Mouse (Mus musculus) CH12.LX (cell line): ENCODE data around the gene Cebpb. TPM values are rescaled to one million over a fixed set of nuclear protein-coding genes. Genes with fewer than 3 reads are reported as not detected.

Experiments used
- DNase-seq: peaks from one replicate; pipeline ENCODE4 v3.0.0-alpha.2; 2013; ENCODE audit errors: extremely low read depth
- H3K27ac ChIP-seq: 2 replicates; pipeline ENCODE4 v1.5.1; 2012; ENCODE audit warnings: low read depth, mild to moderate bottlenecking, control low read depth, moderate library complexity; ENCODE audit not compliant: insufficient read depth
- H3K27me3 ChIP-seq: replicated peaks from 2 replicates; pipeline ENCODE3; 2012; ENCODE audit warnings: inconsistent platforms
- H3K36me3 ChIP-seq, 2 experiments: replicated peaks in 1 of 2; 2 replicates each; pipeline versions ENCODE3 to v1.6.1; 2012; ENCODE audit warnings: inconsistent platforms in 1 of 2, low read length in 1 of 2, mild to moderate bottlenecking in 1 of 2, mixed read lengths in 1 of 2, moderate library complexity in 1 of 2; ENCODE audit not compliant: control insufficient read depth in 1 of 2, insufficient read depth in 1 of 2
- H3K4me1 ChIP-seq, 2 experiments: 2 replicates each; pipeline ENCODE4 v1.6.1; 2012; ENCODE audit warnings: inconsistent platforms in 1 of 2, moderate library complexity in 1 of 2; ENCODE audit not compliant: insufficient read depth in 2 of 2, control insufficient read depth in 1 of 2
- H3K4me2 ChIP-seq: 2 replicates; pipeline ENCODE4 v1.6.1; 2012; ENCODE audit warnings: low read depth, mild to moderate bottlenecking, control low read depth; ENCODE audit not compliant: poor library complexity, insufficient read depth, severe bottlenecking
- H3K4me3 ChIP-seq, 3 experiments: fragments of 150-350 bp in 1 of 3; sonication (generic) in 1 of 3; replicated peaks in 1 of 3; 2 replicates each; pipeline versions ENCODE3 to v1.5.1; 2011 to 2012; ENCODE audit warnings: low read depth in 2 of 3, low read length in 2 of 3, mild to moderate bottlenecking in 2 of 3, moderate library complexity in 2 of 3, control low read depth in 1 of 3, improper control_type of control experiment in 1 of 3, inconsistent platforms in 1 of 3, mixed read lengths in 1 of 3; ENCODE audit not compliant: poor library complexity in 1 of 3
- H3K79me2 ChIP-seq: replicated peaks from 2 replicates; pipeline ENCODE4 v1.6.1; 2012; ENCODE audit warnings: mild to moderate bottlenecking, moderate library complexity; ENCODE audit not compliant: control insufficient read depth, poor library complexity, insufficient read depth, severe bottlenecking; ENCODE audit errors: extremely low read depth
- H3K9ac ChIP-seq: 2 replicates; pipeline ENCODE4 v1.6.1; 2012; ENCODE audit warnings: low read depth, mild to moderate bottlenecking, control low read depth, moderate library complexity; ENCODE audit not compliant: insufficient read depth
- H3K9me3 ChIP-seq: replicated peaks from 2 replicates; pipeline ENCODE3; 2012; ENCODE audit warnings: low read length, inconsistent platforms, mixed read lengths
- BHLHE40 ChIP-seq: IDR thresholded peaks from 2 replicates; pipeline ENCODE4 v1.6.1; 2011; ENCODE audit warnings: mild to moderate bottlenecking, low read depth, low read length, improper control_type of control experiment
- CHD1 ChIP-seq: IDR thresholded peaks from 2 replicates; pipeline ENCODE4 v1.6.1; 2012; ENCODE audit warnings: low read depth, low read length, improper control_type of control experiment, inconsistent platforms
- E2F4 ChIP-seq: IDR thresholded peaks from 2 replicates; pipeline ENCODE4 v1.6.1; 2011; ENCODE audit warnings: low read depth, low read length, improper control_type of control experiment; ENCODE audit not compliant: insufficient replicate concordance
- ELF1 ChIP-seq: IDR thresholded peaks from 2 replicates; pipeline ENCODE4 v1.6.1; 2014; ENCODE audit warnings: low read depth, mild to moderate bottlenecking, inconsistent platforms, low read length, improper control_type of control experiment
- EP300 ChIP-seq: IDR thresholded peaks from 2 replicates; pipeline ENCODE4 v1.6.1; 2011; ENCODE audit warnings: low read length, improper control_type of control experiment
- IRF4 ChIP-seq: IDR thresholded peaks from 2 replicates; pipeline ENCODE4 v1.6.1; 2014; ENCODE audit warnings: low read depth, mild to moderate bottlenecking, inconsistent platforms, low read length, improper control_type of control experiment
- JUN ChIP-seq: IDR thresholded peaks from 2 replicates; pipeline ENCODE4 v1.6.1; 2011; ENCODE audit warnings: low read depth, mild to moderate bottlenecking, low read length, improper control_type of control experiment, moderate library complexity; ENCODE audit not compliant: insufficient read depth
- MAFK ChIP-seq: IDR thresholded peaks from 2 replicates; pipeline ENCODE4 v1.6.1; 2011; ENCODE audit warnings: low read length, improper control_type of control experiment; ENCODE audit not compliant: insufficient replicate concordance
- MAX ChIP-seq: IDR thresholded peaks from 2 replicates; pipeline ENCODE4 v1.6.1; 2011; ENCODE audit warnings: low read length, improper control_type of control experiment
- MAZ ChIP-seq: IDR thresholded peaks from 2 replicates; pipeline ENCODE4 v1.6.1; 2012; ENCODE audit warnings: low read depth, mild to moderate bottlenecking, inconsistent platforms, low read length, improper control_type of control experiment, moderate library complexity
- MXI1 ChIP-seq: IDR thresholded peaks from 2 replicates; pipeline ENCODE4 v1.6.1; 2011; ENCODE audit warnings: mild to moderate bottlenecking, low read depth, low read length, improper control_type of control experiment
- NELFE ChIP-seq: IDR thresholded peaks from 2 replicates; pipeline ENCODE4 v1.6.1; 2011; ENCODE audit warnings: low read depth, low read length, improper control_type of control experiment
- POLR2A ChIP-seq: IDR thresholded peaks from 2 replicates; pipeline ENCODE4 v1.6.1; 2011; ENCODE audit warnings: low read depth, mild to moderate bottlenecking, improper control_type of control experiment, low read length
- POLR2AphosphoS2 ChIP-seq: IDR thresholded peaks from 2 replicates; pipeline ENCODE4 v1.6.1; 2011; ENCODE audit warnings: low read depth, low read length, improper control_type of control experiment
- RAD21 ChIP-seq: IDR thresholded peaks from 2 replicates; pipeline ENCODE4 v1.6.1; 2011; ENCODE audit warnings: low read depth, mild to moderate bottlenecking, low read length, improper control_type of control experiment, moderate library complexity
- RCOR1 ChIP-seq: conservative IDR thresholded peaks from 2 replicates; pipeline ENCODE4 v1.6.1; 2012; ENCODE audit warnings: low read depth, mild to moderate bottlenecking, inconsistent platforms, low read length, improper control_type of control experiment
- TBP ChIP-seq: conservative IDR thresholded peaks from 2 replicates; pipeline ENCODE4 v1.6.1; 2011; ENCODE audit warnings: low read depth, low read length, improper control_type of control experiment
- UBTF ChIP-seq: IDR thresholded peaks from 2 replicates; pipeline ENCODE4 v1.6.1; 2012; ENCODE audit warnings: low read depth, mild to moderate bottlenecking, inconsistent platforms, low read length, improper control_type of control experiment, moderate library complexity
- USF1 ChIP-seq: IDR thresholded peaks from 2 replicates; pipeline ENCODE4 v1.6.1; 2014; ENCODE audit warnings: low read depth, mild to moderate bottlenecking, inconsistent platforms, low read length, improper control_type of control experiment
- USF2 ChIP-seq: conservative IDR thresholded peaks from 2 replicates; pipeline ENCODE4 v1.6.1; 2011; ENCODE audit warnings: low read depth, low read length, improper control_type of control experiment
- ZC3H11A ChIP-seq: IDR thresholded peaks from 2 replicates; pipeline ENCODE4 v1.6.1; 2012; ENCODE audit warnings: low read depth, mild to moderate bottlenecking, inconsistent platforms, low read length, improper control_type of control experiment
- ZNF384 ChIP-seq: IDR thresholded peaks from 2 replicates; pipeline ENCODE4 v1.6.1; 2012; ENCODE audit warnings: low read depth, low read length, improper control_type of control experiment, inconsistent platforms
- dilution Hi-C: fragments of 300-500 bp; cut with MboI; formaldehyde crosslinking; loops from 2 replicates; pipeline ENCODE4 v1.14.3; 2020; ENCODE audit warnings: low sequenced_read_pairs; ENCODE audit not compliant: extremely low pct_unique_long_range_greater_than_20kb, extremely low pct_ligation_motif_present
- in situ Hi-C: fragments of 300-500 bp; cut with MboI; formaldehyde crosslinking; loops from 3 replicates; pipeline ENCODE4 v1.14.3; 2019; ENCODE audit warnings: low sequenced_read_pairs, low pct_ligation_motif_present, low pct_unique_long_range_greater_than_20kb, mixed read lengths
- polyA plus RNA-seq: library from polyadenylated mRNA; unstranded; fragments of >175 nt; gene quantifications from 2 replicates; pipeline ENCODE4 v1.2.1, GENCODE M21; 2012; ENCODE audit warnings: low read depth; ENCODE audit not compliant: insufficient read length
- total RNA-seq, 2 experiments: library from RNA; depleted of rRNA; stranded (reverse); fragments of 300-350 nt in 1 of 2; fragments of >200 nt in 1 of 2; gene quantifications; 2 replicates each; pipeline ENCODE4 v1.2.3; 2012 to 2014

The Cebpb gene
- total and polyA plus RNA-seq, 3 experiments: 0.19 to 6.2 (median 0.24) TPM

DNA sequence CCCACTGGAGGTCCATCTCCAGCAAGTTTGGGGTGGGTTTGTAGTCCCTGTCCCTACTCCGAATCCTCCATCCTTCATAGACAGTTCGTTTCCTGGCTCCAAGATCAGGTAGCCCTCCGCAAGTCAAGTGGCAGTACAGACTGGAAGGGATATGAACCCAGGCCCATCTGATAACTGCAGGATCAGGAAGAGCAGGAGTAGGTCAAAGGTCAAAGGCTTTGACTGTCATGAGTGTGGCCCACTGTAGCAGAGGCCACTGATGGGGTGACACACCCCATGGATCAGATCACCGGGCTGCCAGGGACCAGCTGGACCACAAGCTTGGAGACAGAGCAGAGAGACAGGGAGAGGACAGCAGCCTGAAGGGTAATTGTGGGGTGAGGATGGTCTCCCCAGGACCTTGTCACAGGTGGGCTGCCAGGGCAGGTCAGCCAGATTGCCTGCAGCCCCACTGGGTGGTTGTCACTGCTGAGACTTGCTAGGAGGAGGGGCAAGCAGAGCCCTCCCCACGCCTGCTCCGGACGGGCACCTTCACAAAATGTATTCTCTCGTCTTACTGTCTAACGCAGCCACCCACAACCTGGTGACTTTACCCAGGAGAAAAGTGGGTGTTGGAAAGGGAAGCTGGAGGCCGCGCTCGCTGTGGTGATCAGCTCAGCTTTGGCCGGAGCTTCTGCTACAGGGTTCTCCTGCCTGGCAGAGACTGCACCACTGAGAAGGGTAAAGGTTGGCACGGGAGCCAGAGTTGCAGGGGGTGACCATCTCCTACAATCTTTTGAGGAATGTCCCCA lies 3.4 kb downstream of the Cebpb start:
- Histone ChIP-seq H3K27me3 (peaks cover 67% of the 10 kb centered on the region), H3K9me3 (peaks cover 16% of the 10 kb centered on the region), H3K4me2 (peak overlapping the region; percentile 48; the same call in 1 of the 2 replicates), H3K79me2 (no peaks in the 10 kb centered on the region; the same call in 1 of the 2 replicates), H3K4me1 (peaks cover 0 to 15% of the 10 kb centered on the region in 2 experiments; a peak in 3 of 4 replicates), H3K4me3 (no peak overlapping the region), H3K27ac (no peak overlapping the region), H3K9ac (no peak overlapping the region), H3K36me3 (no peaks in the 10 kb centered on the region)
- in situ Hi-C loops: no loop called here
- dilution Hi-C loops: loop anchor here (25.0 kb wide), 1 partner anchor 195 kb away; no protein-coding TSS in a partner anchor
- no peak for DNase-seq
- TF ChIP-seq MAFK: no peak
- no peak for TF ChIP-seq POLR2AphosphoS2
- TF ChIP-seq MXI1: no peak
- no peak for TF ChIP-seq BHLHE40
- TF ChIP-seq JUN: no peak

DNA sequence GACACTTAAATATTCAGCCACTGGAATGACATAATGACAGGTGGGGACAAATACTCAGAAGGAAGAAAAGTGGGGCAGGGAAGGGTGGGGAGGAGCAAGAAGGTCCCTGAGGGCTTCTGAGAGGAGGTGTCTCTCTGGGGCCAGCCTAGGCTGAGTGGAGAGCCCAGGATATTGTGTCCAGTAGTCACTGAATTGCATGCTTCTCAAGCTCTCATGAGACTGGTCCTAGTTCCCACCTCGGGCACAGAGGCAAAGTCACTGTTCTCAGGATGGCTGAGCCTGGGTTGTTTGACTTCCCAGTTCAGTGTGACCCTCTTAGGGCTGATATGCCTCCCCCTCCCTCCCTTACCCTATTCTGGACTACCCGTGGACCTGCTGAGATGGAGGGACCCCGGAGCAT lies 4.1 kb downstream of the Cebpb start:
- DNase-seq: no peak

DNA sequence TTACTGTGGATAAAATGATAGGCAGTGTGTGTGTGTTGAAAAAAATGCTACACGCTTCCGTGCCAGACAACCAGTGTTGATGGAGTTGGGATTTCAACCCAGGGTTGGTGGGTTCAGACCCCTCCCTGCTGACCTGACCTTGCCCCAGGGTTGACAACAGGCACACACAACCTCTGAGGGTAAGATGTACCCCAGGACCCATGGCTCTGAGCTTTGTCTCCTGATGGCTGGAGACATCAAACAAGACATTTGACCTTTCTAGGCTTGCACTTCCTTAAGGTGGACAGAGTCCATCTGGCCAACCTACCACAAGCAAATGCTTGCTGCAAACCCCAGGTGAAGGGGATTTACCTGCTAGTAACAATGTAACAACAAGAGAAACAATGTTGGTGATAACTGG lies 4.8 kb downstream of the Cebpb start:
- Histone ChIP-seq H3K4me2 (no peak overlapping the region), H3K4me3 (no peak overlapping the region), H3K27ac (no peak overlapping the region), H3K9me3 (peaks cover 16% of the 10 kb centered on the region), H3K27me3 (peaks cover 53% of the 10 kb centered on the region), H3K36me3 (no peaks in the 10 kb centered on the region), H3K4me1 (peaks cover 7 to 15% of the 10 kb centered on the region in 2 experiments), H3K9ac (no peak overlapping the region), H3K79me2 (no peaks in the 10 kb centered on the region; the same call in 1 of the 2 replicates)
- no peak for DNase-seq
- in situ Hi-C loops (no loop called here), dilution Hi-C loops (loop anchor here (25.0 kb wide), 1 partner anchor 194 kb away; no protein-coding TSS in a partner anchor)
- TF ChIP-seq TBP (no peak), USF1 (no peak), NELFE (no peak), JUN (no peak), RCOR1 (no peak), POLR2AphosphoS2 (no peak), MAZ (no peak), MAX (no peak), ZNF384 (no peak)

More for the DNA sequence above, 4.1 kb downstream of the Cebpb start:
- peaks cover 16% of the 10 kb centered on the region for H3K9me3 ChIP-seq
- H3K79me2 ChIP-seq: no peaks in the 10 kb centered on the region; the same call in 1 of the 2 replicates
- no peaks in the 10 kb centered on the region for H3K36me3 ChIP-seq
- TF ChIP-seq USF1: no peak
- TF ChIP-seq BHLHE40: no peak
- TF ChIP-seq MAX: no peak
- TF ChIP-seq POLR2AphosphoS2: no peak
- TF ChIP-seq IRF4: no peak
- no peak for TF ChIP-seq MAZ
- no peak for TF ChIP-seq E2F4
- no peak for TF ChIP-seq POLR2A
- TF ChIP-seq CHD1: no peak
- TF ChIP-seq RAD21: no peak
- TF ChIP-seq ELF1: no peak
- TF ChIP-seq ZC3H11A: no peak
- no peak for TF ChIP-seq EP300
- TF ChIP-seq UBTF: no peak
- no peak for TF ChIP-seq ZNF384
- no peak for TF ChIP-seq USF2
- TF ChIP-seq, all 38 proteins: peak for 0
- Histone ChIP-seq H3K27me3 (peaks cover 59% of the 10 kb centered on the region), H3K4me1 (peaks cover 2 to 15% of the 10 kb centered on the region in 2 experiments), H3K9ac (no peak overlapping the region), H3K4me3 (no peak overlapping the region), H3K27ac (no peak overlapping the region), H3K4me2 (no peak overlapping the region)
- dilution Hi-C loops: loop anchor here (25.0 kb wide), 1 partner anchor 194 kb away; no protein-coding TSS in a partner anchor
- in situ Hi-C loops: no loop called here
